Mouse (Mus musculus): ENCODE measurements around the gene Hnrnpl.

GRCm38 (mm10) chr7:28818861-28819452 is 10.6 kb downstream of the Hnrnpl start:
- TF ChIP-seq CTCF (conservative IDR thresholded peaks at IDR 0.05 in 1 of 2, IDR thresholded peaks at IDR 0.05 in 1 of 2; ENCODE audit: low read depth in 2 of 2, low read length in 2 of 2): no peak
- TF ChIP-seq ELF1 (IDR thresholded peaks at IDR 0.05; ENCODE audit: low read depth, low read length): no peak
- TF ChIP-seq MXI1 (IDR thresholded peaks at IDR 0.05; ENCODE audit: low read depth, low read length): no peak
- TF ChIP-seq ZNF384 (IDR thresholded peaks at IDR 0.05; ENCODE audit: low read depth, low read length): no peak
- no peak for TF ChIP-seq MAZ (IDR thresholded peaks at IDR 0.05; ENCODE audit: low read depth, low read length)
- no peak for TF ChIP-seq USF1 (IDR thresholded peaks at IDR 0.05; ENCODE audit: low read depth, low read length)
- TF ChIP-seq ZKSCAN1 (IDR thresholded peaks at IDR 0.05; ENCODE audit: borderline replicate concordance, low read depth, low read length): no peak
- TF ChIP-seq GABPA (IDR thresholded peaks at IDR 0.05; ENCODE audit: insufficient replicate concordance, low read depth, low read length): no peak
- no peak for TF ChIP-seq HCFC1 (IDR thresholded peaks at IDR 0.05; ENCODE audit: low read depth, low read length)
- no peak for TF ChIP-seq POLR2AphosphoS2 (IDR thresholded peaks at IDR 0.05; ENCODE audit: low read depth, low read length)
- TF ChIP-seq MEF2A (IDR thresholded peaks at IDR 0.05; ENCODE audit: borderline replicate concordance, low read depth, low read length): no peak

Measured in CH12.LX (cell line).